Mouse (Mus musculus) adrenal gland, adult 2 months (tissue): ENCODE results near the gene Clcn6. TPM values are rescaled to one million over a fixed set of nuclear protein-coding genes. Genes with fewer than 3 reads are reported as not detected.
"Not testable (repeated sequence)": the region's sequence is repeated elsewhere in the genome, so short reads cannot be mapped to it uniquely, and the experiment has no call there.

Source experiments
- DNase-seq: peaks from one replicate; pipeline ENCODE4 v3.0.0; 2021
- polyA plus RNA-seq: library from polyadenylated mRNA; depleted of rRNA; stranded (reverse); fragments of >200 nt; gene quantifications from 2 replicates; pipeline ENCODE4 v1.2.3, GENCODE M21; 2012
- total RNA-seq, 2 experiments: library from RNA; stranded (reverse); gene quantifications; 2 replicates each; pipeline ENCODE4 v1.2.3; 2021

Gene Clcn6
- total and polyA plus RNA-seq, 3 experiments: 8.6 to 12.2 (median 10.4) TPM

- no peak for DNase-seq
These were observed 27.2 kb upstream of the Clcn6 start for GRCm38 (mm10) chr4:148065702-148066400.

GRCm38 (mm10) chr4:148061086-148061480 lies 22.5 kb upstream of the Clcn6 start:
- DNase-seq: no peak

- DNase-seq: peak; percentile 59
These were observed 21.8 kb upstream of the Clcn6 start for GRCm38 (mm10) chr4:148060120-148061085.

- DNase-seq: no peak
These were observed 20.4 kb upstream of the Clcn6 start for GRCm38 (mm10) chr4:148058993-148059392.

GRCm38 (mm10) chr4:148058218-148058819 lies 19.7 kb upstream of the Clcn6 start:
- DNase-seq: no peak

GRCm38 (mm10) chr4:148057661-148058209 lies 19.1 kb upstream of the Clcn6 start:
- DNase-seq: no peak

GRCm38 (mm10) chr4:148056801-148057200 lies 18.2 kb upstream of the Clcn6 start:
- DNase-seq: peak; percentile 57

GRCm38 (mm10) chr4:148056246-148056645 lies 17.6 kb upstream of the Clcn6 start:
- DNase-seq: no peak

- no peak for DNase-seq
These were observed 16.5 kb upstream of the Clcn6 start for GRCm38 (mm10) chr4:148054961-148055695.

GRCm38 (mm10) chr4:148053417-148053920 lies 14.8 kb upstream of the Clcn6 start:
- DNase-seq: no peak

- DNase-seq: no peak
These were observed 14.4 kb upstream of the Clcn6 start for GRCm38 (mm10) chr4:148052976-148053375.

GRCm38 (mm10) chr4:148051886-148052285 lies 13.3 kb upstream of the Clcn6 start:
- no peak for DNase-seq

- DNase-seq: no peak
These were observed 12.6 kb upstream of the Clcn6 start for GRCm38 (mm10) chr4:148051046-148051776.

- DNase-seq: not testable (repeated sequence)
These were observed 11.8 kb upstream of the Clcn6 start for GRCm38 (mm10) chr4:148050396-148050914.

GRCm38 (mm10) chr4:148046450-148047031 lies 7.9 kb upstream of the Clcn6 start:
- no peak for DNase-seq

- DNase-seq: no peak
These were observed 5.5 kb upstream of the Clcn6 start for GRCm38 (mm10) chr4:148044113-148044512.

- not testable (repeated sequence) for DNase-seq
These were observed 4.7 kb upstream of the Clcn6 start for GRCm38 (mm10) chr4:148043327-148043726.

GRCm38 (mm10) chr4:148041611-148042191 lies 3.1 kb upstream of the Clcn6 start:
- peak; percentile 68 for DNase-seq

- peak; percentile 91 for DNase-seq
These were observed 2.5 kb upstream of the Clcn6 start for GRCm38 (mm10) chr4:148040933-148041610.
